ENCODE assay signal across 8 mouse cellular contexts in the genomic region with DNA sequence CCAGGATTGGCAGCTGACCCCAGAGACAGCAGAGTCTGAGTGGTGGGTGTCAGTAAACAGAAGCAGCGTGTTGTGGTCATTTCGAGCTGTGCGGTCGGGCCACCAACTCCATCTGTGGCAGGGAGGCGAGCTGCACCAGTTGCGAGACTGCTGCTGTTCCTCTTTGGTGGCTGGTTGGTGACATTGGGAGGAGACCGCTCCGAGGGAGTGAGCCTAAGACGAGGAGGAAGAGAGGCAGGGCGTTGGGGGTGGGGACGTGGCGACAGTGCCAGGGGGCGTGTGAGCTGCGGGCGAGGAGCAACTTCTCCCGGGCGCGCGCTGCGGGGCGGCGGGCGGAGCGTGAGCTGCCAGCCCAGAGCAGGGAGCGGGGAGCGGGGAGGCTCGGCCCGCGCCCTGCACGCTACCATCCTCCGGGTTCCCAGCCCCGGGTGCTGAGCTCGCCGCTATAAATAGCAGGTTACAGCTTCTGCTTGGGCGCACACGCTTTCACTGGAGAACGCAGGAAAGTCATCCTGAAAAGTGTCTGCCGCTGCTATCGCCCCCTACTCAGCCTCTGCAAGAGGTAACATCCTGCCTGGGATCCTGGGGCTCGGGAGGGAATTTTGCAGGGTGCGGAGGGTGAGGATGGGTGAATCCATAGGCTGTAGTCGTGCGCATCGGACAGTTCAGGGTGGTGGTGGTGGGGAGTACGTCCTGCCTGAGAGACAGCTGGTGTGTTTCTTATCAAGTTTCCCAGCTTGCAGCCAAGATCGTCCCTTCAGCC. TPM values are rescaled to one million over a fixed set of nuclear protein-coding genes. Genes with fewer than 3 reads are reported as not detected.
DNase-seq lines count a peak whose midpoint lies in the region; ATAC-seq lines count a peak whose summit lies in the region.

Inpp4b (plus strand) TSS at position 321 of the 763 bp plus-strand sequence.

- peak within 1 kb of the TSS; percentile 71 for H3K9ac ChIP-seq in heart, embryonic 14.5 days (ENCODE audit: low read length)
- H3K9ac ChIP-seq in liver, embryonic 13.5 days: no peak within 1 kb of the TSS

- WGBS in forebrain, embryonic 10.5 days: under 1% methylated on average over 46 of the region's 46 CpGs
- under 1% methylated on average over 41 of the region's 46 CpGs for WGBS in heart, embryonic 14.5 days
- WGBS in liver, embryonic 13.5 days (ENCODE audit: insufficient replicate concordance): 0% methylated on average over 41 of the region's 46 CpGs

- peak; percentile 76 for ATAC-seq in heart, embryonic 14.5 days (ENCODE audit: insufficient number of reproducible peaks, insufficient read depth, low FRiP score, low read depth)
- ATAC-seq in liver, embryonic 13.5 days (ENCODE audit: low read depth): peak; percentile 77

- peak within 1 kb of the TSS; percentile 71 for H3K27ac ChIP-seq in forebrain, embryonic 10.5 days
- peak within 1 kb of the TSS in 1 of 2 experiments; percentile 62; a peak in 1 of 4 replicates for H3K27ac ChIP-seq in heart, embryonic 14.5 days (replicated peaks in 1 of 2; ENCODE audit: control insufficient read depth in 1 of 2, insufficient read depth in 1 of 2, low read depth in 2 of 2, low read length in 2 of 2)
- H3K27ac ChIP-seq in liver, embryonic 13.5 days: no peak within 1 kb of the TSS

- H3K4me1 ChIP-seq in forebrain, embryonic 10.5 days: peaks cover 19% of the 10 kb centered on the region
- peaks cover 4 to 9% of the 10 kb centered on the region in 2 experiments; a peak in 3 of 4 replicates for H3K4me1 ChIP-seq in heart, embryonic 14.5 days (ENCODE audit: control insufficient read depth in 2 of 2, insufficient read depth in 2 of 2, low read length in 2 of 2)
- H3K4me1 ChIP-seq in liver, embryonic 13.5 days (replicated peaks): no peaks in the 10 kb centered on the region

- no peaks in the 10 kb centered on the region for H3K36me3 ChIP-seq in forebrain, embryonic 10.5 days (replicated peaks)
- no peaks in the 10 kb centered on the region for H3K36me3 ChIP-seq in heart, embryonic 14.5 days (ENCODE audit: control insufficient read depth, insufficient read depth, low read length)
- no peaks in the 10 kb centered on the region for H3K36me3 ChIP-seq in liver, embryonic 13.5 days
- H3K36me3 ChIP-seq in splenic B cell, adult 2 months (ENCODE audit: control insufficient read depth, insufficient read depth, low read length, poor library complexity, severe bottlenecking): no peaks in the 10 kb centered on the region

- DNase-seq in CD4-positive helper T cell, adult 2 months (ENCODE audit: low read depth, low spot score): peak; percentile 83
- peak; percentile 90 for DNase-seq in brain, adult 2 months (ENCODE audit: low read depth, low spot score)
- peak; percentile 49 for DNase-seq in forebrain, embryonic 10.5 days (ENCODE audit: extremely low spot score, low spot score)
- DNase-seq in kidney, postnatal 10 days: peak; percentile 69
- DNase-seq in liver, embryonic 13.5 days: peak; percentile 25
- DNase-seq in naive thymus-derived CD4-positive, alpha-beta T cell, adult 2 months (ENCODE audit: low read depth): peak; percentile 76
- DNase-seq in splenic B cell, adult 2 months (ENCODE audit: low read depth, low spot score): peak; percentile 79

- H3K4me2 ChIP-seq in heart, embryonic 14.5 days (ENCODE audit: low read length): peak within 1 kb of the TSS; percentile 97
- peak within 1 kb of the TSS; percentile 70 for H3K4me2 ChIP-seq in liver, embryonic 13.5 days

- H3K9me3 ChIP-seq in forebrain, embryonic 10.5 days: no peaks in the 10 kb centered on the region
- peaks cover 3% of the 10 kb centered on the region; the same call in 1 of the 2 replicates for H3K9me3 ChIP-seq in heart, embryonic 14.5 days (ENCODE audit: control insufficient read depth, low read length)
- no peaks in the 10 kb centered on the region for H3K9me3 ChIP-seq in liver, embryonic 13.5 days (replicated peaks)

- peak within 1 kb of the TSS; percentile 69 for H3K4me3 ChIP-seq in forebrain, embryonic 10.5 days
- peak within 1 kb of the TSS; percentile 49 to 71 for H3K4me3 ChIP-seq in heart, embryonic 14.5 days (ENCODE audit: control insufficient read depth in 1 of 2, insufficient read depth in 1 of 2, low read depth in 1 of 2, low read length in 2 of 2)
- peak within 1 kb of the TSS; percentile 55 for H3K4me3 ChIP-seq in liver, embryonic 13.5 days (replicated peaks)

- H3K27me3 ChIP-seq in forebrain, embryonic 10.5 days (ENCODE audit: poor library complexity, severe bottlenecking): peaks cover 17% of the 10 kb centered on the region
- peaks cover 26% of the 10 kb centered on the region for H3K27me3 ChIP-seq in heart, embryonic 14.5 days (ENCODE audit: control insufficient read depth, insufficient read depth, low read length)
- peaks cover 13% of the 10 kb centered on the region for H3K27me3 ChIP-seq in liver, embryonic 13.5 days
- H3K27me3 ChIP-seq in splenic B cell, adult 2 months (ENCODE audit: control insufficient read depth, insufficient read depth, low read length, poor library complexity, severe bottlenecking): no peaks in the 10 kb centered on the region

RNA-seq across cellular contexts. Expression of gene Inpp4b, which starts in this region (rescaled TPM):
- 3.2 and 5.0 TPM in 2 replicates for polyA plus RNA-seq in forebrain, embryonic 10.5 days (2016; fragmentation: Nextera tagmentation; extraction: Ambion mirVana)
- 12.6 and 15.7 TPM in 2 replicates for polyA plus RNA-seq in heart, embryonic 14.5 days (2014; fragmentation: Nextera tagmentation; extraction: Ambion mirVana)
- polyA plus RNA-seq in liver, embryonic 13.5 days (2015; fragmentation: Nextera tagmentation; extraction: Ambion mirVana): 1.9 and 2.2 TPM in 2 replicates

Comparison
In these comparisons a context has a peak if more than half of its experiments do, and no peak if none do; other contexts are left out.
1. DNase-seq: peak in every context shown above with its lines; median percentile 90 in brain, adult 2 months; 83 in CD4-positive helper T cell, adult 2 months; 79 in splenic B cell, adult 2 months; 76 in naive thymus-derived CD4-positive, alpha-beta T cell, adult 2 months; 69 in kidney, postnatal 10 days; 49 in forebrain, embryonic 10.5 days; 25 in liver, embryonic 13.5 days.